Mouse (Mus musculus): ENCODE measurements around the gene Slit3. TPM values are rescaled to one million over a fixed set of nuclear protein-coding genes. Genes with fewer than 3 reads are reported as not detected.
A peak's percentile ranks its signal among the peaks of the same experiment; 100 is the strongest.

Gene Slit3
- total RNA-seq, 2 experiments from 2014 or later = 9.3 to 9.8 TPM

GRCm38 (mm10) chr11:35596064-35596463, 475.0 kb downstream of the Slit3 start:
- intact Hi-C loops (cut with DNase I) = no loop called here
- no peak for DNase-seq

- no peak for DNase-seq
- intact Hi-C loops (cut with DNase I) = no loop called here
These were observed 476.9 kb downstream of the Slit3 start for GRCm38 (mm10) chr11:35597882-35598281.

- intact Hi-C loops (cut with DNase I) = no loop called here
- DNase-seq = no peak
These were observed 477.7 kb downstream of the Slit3 start for GRCm38 (mm10) chr11:35598732-35599131.

- DNase-seq = no peak
- intact Hi-C loops (cut with DNase I) = no loop called here
These were observed 480.7 kb downstream of the Slit3 start for GRCm38 (mm10) chr11:35601652-35602240.

GRCm38 (mm10) chr11:35602586-35602985, 481.6 kb downstream of the Slit3 start:
- no peak for DNase-seq
- intact Hi-C loops (cut with DNase I) = no loop called here

GRCm38 (mm10) chr11:35603946-35604345, 482.9 kb downstream of the Slit3 start:
- no peak for DNase-seq
- intact Hi-C loops (cut with DNase I) = no loop called here

GRCm38 (mm10) chr11:35604848-35605790, 484.1 kb downstream of the Slit3 start:
- DNase-seq = no peak
- intact Hi-C loops (cut with DNase I) = no loop called here

- intact Hi-C loops (cut with DNase I) = no loop called here
- DNase-seq = no peak
These were observed 486.2 kb downstream of the Slit3 start for GRCm38 (mm10) chr11:35607191-35607590.

- DNase-seq = no peak
- intact Hi-C loops (cut with DNase I) = no loop called here
These were observed 487.8 kb downstream of the Slit3 start for GRCm38 (mm10) chr11:35608794-35609193.

- intact Hi-C loops (cut with DNase I) = no loop called here
These were observed 491.4 kb downstream of the Slit3 start for GRCm38 (mm10) chr11:35612262-35612896.

GRCm38 (mm10) chr11:35614530-35614929, 493.5 kb downstream of the Slit3 start:
- intact Hi-C loops (cut with DNase I) = no loop called here
- DNase-seq = no peak

More at GRCm38 (mm10) chr11:35612262-35612896, 491.4 kb downstream of the Slit3 start:
- DNase-seq = no peak

- no peak for DNase-seq
- intact Hi-C loops (cut with DNase I) = no loop called here
These were observed 498.4 kb downstream of the Slit3 start for GRCm38 (mm10) chr11:35619421-35619820.

GRCm38 (mm10) chr11:35622736-35623135, 501.7 kb downstream of the Slit3 start:
- intact Hi-C loops (cut with DNase I) = no loop called here
- no peak for DNase-seq

- intact Hi-C loops (cut with DNase I) = no loop called here
- no peak for DNase-seq
These were observed 503.7 kb downstream of the Slit3 start for GRCm38 (mm10) chr11:35624515-35625270.

GRCm38 (mm10) chr11:35625576-35625975, 504.6 kb downstream of the Slit3 start:
- intact Hi-C loops (cut with DNase I) = no loop called here

GRCm38 (mm10) chr11:35626161-35626885, 505.3 kb downstream of the Slit3 start:
- peak in 1 of 2 experiments; percentile 24 for DNase-seq
- intact Hi-C loops (cut with DNase I) = no loop called here

More at GRCm38 (mm10) chr11:35625576-35625975, 504.6 kb downstream of the Slit3 start:
- DNase-seq = no peak

- intact Hi-C loops (cut with DNase I) = no loop called here
- DNase-seq = no peak
These were observed 506.8 kb downstream of the Slit3 start for GRCm38 (mm10) chr11:35627815-35628214.

- no peak for DNase-seq
- intact Hi-C loops (cut with DNase I) = no loop called here
These were observed 511.2 kb downstream of the Slit3 start for GRCm38 (mm10) chr11:35632262-35632661.

- DNase-seq = no peak
- intact Hi-C loops (cut with DNase I) = no loop called here
These were observed 516.1 kb downstream of the Slit3 start for GRCm38 (mm10) chr11:35637102-35637501.

GRCm38 (mm10) chr11:35638862-35639384, 517.9 kb downstream of the Slit3 start:
- no peak for DNase-seq
- intact Hi-C loops (cut with DNase I) = no loop called here

Data from gastrocnemius, postnatal 36 days (tissue).